Mouse (Mus musculus): ENCODE measurements around the gene Gm43517. TPM values are rescaled to one million over a fixed set of nuclear protein-coding genes. Genes with fewer than 3 reads are reported as not detected.

The Gm43517 gene
- total RNA-seq (2021) (not detected), polyA plus RNA-seq (2012; rRNA removed) (not detected in 2 replicates)
- long read RNA-seq, result 0 reads

DNA sequence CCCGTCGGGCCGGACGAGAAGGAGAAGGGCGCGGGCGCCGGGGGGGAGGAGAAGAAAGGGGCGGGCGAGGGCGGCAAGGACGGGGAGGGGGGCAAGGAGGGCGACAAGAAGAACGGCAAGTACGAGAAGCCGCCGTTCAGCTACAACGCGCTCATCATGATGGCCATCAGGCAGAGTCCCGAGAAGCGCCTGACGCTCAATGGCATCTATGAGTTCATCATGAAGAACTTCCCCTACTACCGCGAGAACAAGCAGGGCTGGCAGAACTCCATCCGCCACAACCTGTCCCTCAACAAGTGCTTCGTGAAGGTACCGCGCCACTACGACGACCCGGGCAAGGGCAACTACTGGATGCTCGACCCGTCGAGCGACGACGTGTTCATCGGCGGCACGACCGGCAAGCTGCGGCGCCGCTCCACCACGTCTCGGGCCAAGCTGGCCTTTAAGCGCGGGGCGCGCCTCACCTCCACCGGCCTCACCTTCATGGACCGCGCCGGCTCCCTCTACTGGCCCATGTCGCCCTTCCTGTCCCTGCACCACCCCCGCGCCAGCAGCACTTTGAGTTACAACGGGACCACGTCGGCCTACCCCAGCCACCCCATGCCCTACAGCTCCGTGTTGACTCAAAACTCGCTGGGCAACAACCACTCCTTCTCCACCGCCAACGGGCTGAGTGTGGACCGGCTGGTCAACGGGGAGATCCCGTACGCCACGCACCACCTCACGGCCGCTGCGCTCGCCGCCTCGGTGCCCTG, at the start of gene Gm43517:
Gene Gm43517, plus strand, starts transcription at position 299 of the 755 bp plus-strand sequence.
- no peak for DNase-seq

GRCm38 (mm10) chr12:49349697-49350096, 35.3 kb upstream of the Gm43517 start:
- DNase-seq, result no peak

- DNase-seq, result no peak
Observed at GRCm38 (mm10) chr12:49368931-49369330, 16.0 kb upstream of the Gm43517 start.

DNA sequence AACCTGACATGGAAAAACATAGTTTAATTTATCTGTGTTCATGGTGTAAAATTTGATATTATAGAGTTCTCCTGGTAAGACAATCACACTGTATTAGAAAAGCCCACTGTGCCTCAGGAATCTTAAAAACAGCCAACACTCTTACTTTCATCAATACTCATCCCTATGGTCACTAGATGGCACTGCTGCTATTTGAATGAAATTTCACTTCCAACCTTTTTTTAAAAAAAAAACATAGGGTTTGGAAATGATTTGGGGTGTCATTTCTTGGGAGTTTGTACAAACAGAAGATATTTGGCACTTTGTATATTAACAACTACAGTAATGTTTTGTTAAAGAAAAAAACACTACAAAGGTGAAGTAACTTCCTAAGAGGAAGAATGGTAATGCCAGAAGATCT, 12.8 kb upstream of the Gm43517 start:
- DNase-seq, result no peak

DNA sequence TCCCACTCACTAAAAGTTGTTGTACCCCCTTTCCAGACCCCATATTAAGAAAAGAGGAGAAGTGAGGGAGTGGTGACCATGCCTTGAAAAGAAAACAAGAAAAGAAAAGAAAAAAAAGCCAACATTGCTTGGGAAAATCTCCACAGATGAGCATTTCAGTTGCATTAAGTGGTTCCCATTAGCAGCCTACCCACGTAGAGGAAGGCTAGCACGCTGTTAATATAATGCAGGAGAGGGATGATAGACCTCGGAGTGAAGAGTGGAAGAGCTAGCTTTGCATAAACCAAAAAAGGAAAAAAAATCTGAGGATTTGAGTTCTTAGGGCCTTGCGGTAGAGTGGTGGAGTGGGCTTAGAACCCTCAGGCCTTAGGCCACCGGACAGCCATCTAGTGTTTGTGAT, 11.8 kb upstream of the Gm43517 start:
- DNase-seq, result no peak

- no peak for DNase-seq
Observed at GRCm38 (mm10) chr12:49373821-49374605, 11.0 kb upstream of the Gm43517 start.

GRCm38 (mm10) chr12:49374606-49374995, 10.4 kb upstream of the Gm43517 start:
- no peak for DNase-seq

- DNase-seq, result no peak
Observed at GRCm38 (mm10) chr12:49375427-49376317, 9.3 kb upstream of the Gm43517 start.

DNA sequence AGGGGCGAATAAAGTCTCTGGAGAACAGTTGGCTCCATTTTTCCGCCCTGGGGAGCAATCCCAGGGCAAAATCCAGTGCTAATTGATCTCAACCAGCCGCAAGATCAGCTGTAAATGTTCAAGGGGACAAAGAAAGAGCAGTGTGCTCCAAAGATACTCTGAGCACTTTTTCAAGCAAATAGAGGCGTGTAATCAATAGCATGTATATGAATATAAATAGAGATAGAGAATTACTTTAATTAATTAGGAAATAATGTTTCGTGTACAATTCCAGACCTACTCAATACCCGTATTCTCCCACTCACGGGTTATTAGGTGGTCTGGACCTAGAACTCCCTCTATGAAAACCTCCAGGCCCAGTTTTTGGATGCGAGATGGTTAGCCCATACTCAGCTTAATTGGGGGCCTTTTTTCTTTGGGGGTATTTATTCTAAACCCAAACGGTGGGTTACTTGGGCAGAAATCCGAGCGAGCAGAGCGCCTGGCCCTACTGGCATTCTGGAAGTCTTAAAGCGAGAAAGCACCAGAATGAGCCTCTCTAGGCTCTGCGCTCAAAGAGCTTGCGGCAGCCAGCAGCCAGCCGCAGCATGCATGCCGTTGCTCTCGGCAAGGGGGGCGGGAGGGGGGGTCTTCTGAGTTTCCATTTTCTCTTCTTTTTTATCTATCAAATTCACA, 8.5 kb upstream of the Gm43517 start:
- DNase-seq, result no peak

GRCm38 (mm10) chr12:49377281-49377970, 7.5 kb upstream of the Gm43517 start:
- no peak for DNase-seq

GRCm38 (mm10) chr12:49378920-49379319, 6.1 kb upstream of the Gm43517 start:
- no peak for DNase-seq

- no peak for DNase-seq
Observed at GRCm38 (mm10) chr12:49379446-49379845, 5.5 kb upstream of the Gm43517 start.

- no peak for DNase-seq
Observed at GRCm38 (mm10) chr12:49380442-49380841, 4.5 kb upstream of the Gm43517 start.

DNA sequence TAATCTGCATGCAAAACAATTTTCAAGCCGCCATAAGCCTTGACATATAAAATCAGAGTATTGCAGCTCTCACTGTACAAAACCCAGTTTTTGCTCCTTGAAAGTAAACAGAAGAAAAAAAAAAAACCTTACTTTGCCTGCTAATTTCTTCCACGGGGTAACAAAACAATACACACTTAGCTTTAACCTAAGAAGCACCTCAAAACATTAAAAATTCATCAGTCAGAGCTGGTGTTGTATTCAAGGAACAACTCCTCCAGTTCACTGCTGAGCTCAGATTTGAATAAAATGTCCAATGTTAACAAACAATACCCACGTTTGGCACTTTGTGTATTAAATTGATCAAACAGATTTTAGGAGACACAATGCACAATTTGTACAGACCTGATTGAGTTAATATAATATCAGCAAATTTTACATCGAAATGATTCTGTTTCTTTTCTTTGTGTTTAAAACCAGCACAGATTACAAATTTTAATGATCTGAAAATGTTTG, 3.9 kb upstream of the Gm43517 start:
- DNase-seq, result no peak

DNA sequence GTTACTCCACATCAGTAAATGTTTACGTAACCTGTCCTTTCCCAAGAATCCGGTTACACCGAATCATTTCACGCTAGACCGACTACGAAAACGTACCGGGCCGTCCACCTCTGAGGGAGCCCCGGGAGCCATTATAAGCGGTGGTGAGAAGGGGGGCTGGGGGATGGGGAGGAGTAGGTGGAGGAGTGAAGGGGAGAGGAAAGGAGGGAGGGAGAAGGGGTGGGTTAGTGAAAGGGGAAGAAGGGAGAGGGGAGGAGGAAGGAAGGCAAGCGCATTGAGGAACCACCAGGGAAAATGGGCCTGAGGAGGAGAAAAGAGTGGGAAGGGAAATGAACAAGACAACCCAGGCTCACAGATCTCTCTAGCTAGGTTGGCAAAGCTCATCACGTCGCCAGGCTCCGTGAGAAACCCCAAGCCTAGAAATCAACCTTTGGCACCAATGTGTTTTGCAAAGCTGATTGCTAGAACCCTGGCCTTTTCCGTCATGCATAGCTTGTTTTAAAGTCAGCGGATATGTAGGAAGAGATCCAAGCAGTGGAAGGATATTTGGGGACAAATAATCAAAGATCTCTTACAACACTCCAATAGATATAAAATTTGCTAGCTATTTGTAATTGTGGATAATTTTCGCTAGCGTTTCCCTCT, 3.1 kb upstream of the Gm43517 start:
- DNase-seq, result no peak

- no peak for DNase-seq
Observed at GRCm38 (mm10) chr12:49382565-49383520, 2.1 kb upstream of the Gm43517 start, which contains the start of gene Foxg1. Gene Foxg1 (plus strand): TSS chr12:49382660.

DNA sequence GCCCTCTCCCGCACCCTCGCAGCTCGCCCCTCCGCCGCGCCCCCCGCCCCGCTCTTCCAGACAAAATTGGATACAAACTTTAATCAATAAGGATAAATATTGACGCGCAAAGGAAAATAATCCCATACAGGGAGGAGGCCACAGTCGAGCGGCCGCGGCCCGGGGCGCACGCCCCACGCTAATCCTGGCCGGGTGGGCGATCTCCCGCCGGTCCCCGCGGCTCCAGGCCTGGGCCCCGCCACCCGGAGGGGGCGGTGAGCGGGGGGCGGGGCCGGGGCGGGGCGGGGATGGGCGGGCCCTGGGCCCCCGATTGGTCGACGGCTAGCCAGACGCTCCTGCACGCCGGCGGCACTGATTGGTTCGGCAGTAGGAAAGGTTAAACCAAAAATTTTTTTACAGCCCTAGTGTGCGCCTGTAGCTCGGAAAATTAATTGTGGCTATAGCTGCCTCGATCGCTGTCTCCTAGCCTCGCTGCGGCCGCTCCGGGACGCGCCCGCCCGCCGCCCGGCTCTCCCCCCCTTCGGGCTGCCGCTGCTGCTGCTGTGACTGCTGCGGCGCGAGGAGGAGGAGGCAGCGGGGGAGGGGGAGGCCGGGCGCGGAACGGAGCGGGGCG, 1.3 kb upstream of the Gm43517 start:
- DNase-seq, result no peak

DNA sequence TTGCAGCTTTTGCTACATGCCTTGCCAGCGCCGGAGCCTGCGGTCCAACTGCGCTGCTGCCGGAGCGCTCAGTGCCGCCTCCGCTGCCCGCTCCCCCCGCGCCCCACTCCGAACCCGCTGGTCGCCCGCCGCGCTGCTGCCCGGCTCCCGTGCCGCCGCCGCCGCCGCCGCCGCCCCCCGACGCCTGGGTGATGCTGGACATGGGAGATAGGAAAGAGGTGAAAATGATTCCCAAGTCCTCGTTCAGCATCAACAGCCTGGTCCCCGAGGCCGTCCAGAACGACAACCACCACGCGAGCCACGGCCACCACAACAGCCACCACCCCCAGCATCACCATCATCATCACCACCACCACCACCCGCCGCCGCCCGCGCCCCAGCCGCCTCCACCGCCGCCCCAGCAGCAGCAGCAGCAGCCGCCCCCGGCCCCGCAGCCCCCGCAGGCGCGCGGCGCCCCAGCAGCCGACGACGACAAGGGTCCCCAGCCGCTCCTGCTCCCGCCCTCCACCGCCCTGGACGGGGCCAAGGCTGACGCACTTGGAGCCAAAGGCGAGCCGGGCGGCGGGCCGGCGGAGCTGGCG, 589 bp upstream of the Gm43517 start:
- DNase-seq, result no peak

Measured in adrenal gland, adult 2 months (tissue).